Comparison of ENCODE assay signal across 20 mouse cellular contexts in genomic region chr4:138877731-138878130, GRCm38 (mm10). TPM values are rescaled to one million over a fixed set of nuclear protein-coding genes. Genes with fewer than 3 reads are reported as not detected.
DNase-seq lines count a peak whose midpoint lies in the region; ATAC-seq and TF ChIP-seq lines count a peak whose summit lies in the region.
"Had no signal": no experiment of that assay in that cellular context is flagged by ENCODE, and none has a peak within 500 bp of the region (broad histone marks: within the 10 kb centered on the region; RNA-seq: fewer than 3 reads in every experiment).

Gene Pla2g2e, plus strand, starts transcription at chr4:138877942.

- ATAC-seq in intestine, postnatal 0 days = peak; percentile 91
- no peak for ATAC-seq in forebrain, embryonic 14.5 days
- ATAC-seq: midbrain, embryonic 16.5 days; Patski had no signal

- H3K9me3 ChIP-seq in intestine, postnatal 0 days (ENCODE audit: control insufficient read depth) = no peaks in the 10 kb centered on the region
- H3K9me3 ChIP-seq in forebrain, embryonic 14.5 days (replicated peaks; ENCODE audit: control insufficient read depth, low read length) = no peaks in the 10 kb centered on the region
- H3K9me3 ChIP-seq: heart, embryonic 15.5 days; hindbrain, embryonic 15.5 days; liver, embryonic 13.5 days had no signal

- H3K36me3 ChIP-seq in intestine, postnatal 0 days (ENCODE audit: control insufficient read depth, insufficient read depth) = no peaks in the 10 kb centered on the region
- no peaks in the 10 kb centered on the region for H3K36me3 ChIP-seq in forebrain, embryonic 14.5 days (ENCODE audit: control insufficient read depth, insufficient read depth, low read length)
- H3K36me3 ChIP-seq: heart, embryonic 15.5 days; hindbrain, embryonic 15.5 days; liver, embryonic 13.5 days had no signal

- no peak within 1 kb of the TSS for H3K4me2 ChIP-seq in intestine, postnatal 0 days (replicated peaks; ENCODE audit: low read depth)
- no peak within 1 kb of the TSS for H3K4me2 ChIP-seq in forebrain, embryonic 14.5 days (ENCODE audit: low read length)
- H3K4me2 ChIP-seq: heart, embryonic 15.5 days; hindbrain, embryonic 15.5 days; liver, embryonic 13.5 days had no signal

- intact Hi-C loops in gastrocnemius, adult 2 months (cut with DNase I) = no loop called here

- no peaks in the 10 kb centered on the region for H3K4me1 ChIP-seq in intestine, postnatal 0 days (replicated peaks; ENCODE audit: control insufficient read depth, insufficient read depth, low read length)
- no peaks in the 10 kb centered on the region for H3K4me1 ChIP-seq in forebrain, embryonic 14.5 days (ENCODE audit: control insufficient read depth, insufficient read depth, low read length)
- H3K4me1 ChIP-seq: liver, embryonic 13.5 days had no signal

- 39% methylated on average over 4 of the region's 4 CpGs for WGBS in intestine, postnatal 0 days
- WGBS in forebrain, embryonic 14.5 days = 82% methylated on average over 4 of the region's 4 CpGs

- H3K27ac ChIP-seq in gastrocnemius, adult 2 months = peak within 1 kb of the TSS; percentile 49; the same call in 1 of the 2 replicates
- no peak within 1 kb of the TSS for H3K27ac ChIP-seq in intestine, postnatal 0 days (ENCODE audit: low read depth, low read length)
- H3K27ac ChIP-seq in forebrain, embryonic 14.5 days (ENCODE audit: low read depth, low read length) = no peak within 1 kb of the TSS
- H3K27ac ChIP-seq: heart, embryonic 15.5 days; hindbrain, embryonic 15.5 days; liver, embryonic 13.5 days had no signal

- no peak for TF ChIP-seq CTCF in gastrocnemius, adult 2 months (IDR thresholded peaks at IDR 0.05)
- no peak for TF ChIP-seq CTCF in intestine, postnatal 0 days (IDR thresholded peaks at IDR 0.05; ENCODE audit: low read depth)

- no peaks in the 10 kb centered on the region for H3K27me3 ChIP-seq in intestine, postnatal 0 days (replicated peaks; ENCODE audit: control insufficient read depth, insufficient read depth, low read length)
- no peaks in the 10 kb centered on the region for H3K27me3 ChIP-seq in forebrain, embryonic 14.5 days (replicated peaks; ENCODE audit: control insufficient read depth, insufficient read depth, low read length)
- H3K27me3 ChIP-seq: Patski had no signal

- DNase-seq in gastrocnemius, adult 2 months = peak; percentile 25
- no peak for DNase-seq in gastrocnemius, postnatal 10 days
- peak; percentile 76 for DNase-seq in 3134 (ENCODE audit: extremely low read depth, insufficient read length, low spot score)
- DNase-seq in Muller cell, postnatal 12 days (ENCODE audit: inconsistent ontology term) = peak; percentile 52
- DNase-seq in forebrain, embryonic 14.5 days (ENCODE audit: low spot score) = no peak
- no peak for DNase-seq in layer of hippocampus, adult 9-10 months (ENCODE audit: low spot score)
- DNase-seq in lung, postnatal 14 days = no peak
- DNase-seq: cerebellum, adult 11 months; kidney, adult 9 months; liver, embryonic 13.5 days had no signal

- no peak within 1 kb of the TSS for H3K9ac ChIP-seq in intestine, postnatal 0 days (ENCODE audit: low read depth, low read length)
- H3K9ac ChIP-seq in forebrain, embryonic 14.5 days (ENCODE audit: low read length) = no peak within 1 kb of the TSS
- H3K9ac ChIP-seq: heart, embryonic 15.5 days; hindbrain, embryonic 15.5 days; liver, embryonic 13.5 days had no signal

- H3K4me3 ChIP-seq in gastrocnemius, adult 2 months = no peak within 1 kb of the TSS
- H3K4me3 ChIP-seq in intestine, postnatal 0 days (ENCODE audit: low read depth, low read length) = no peak within 1 kb of the TSS
- H3K4me3 ChIP-seq in forebrain, embryonic 14.5 days (ENCODE audit: low read depth, low read length) = no peak within 1 kb of the TSS
- H3K4me3 ChIP-seq: heart, embryonic 15.5 days; hindbrain, embryonic 15.5 days; liver, embryonic 13.5 days had no signal

RNA-seq across cellular contexts. Expression of gene Pla2g2e, which starts in this region (rescaled TPM):
- not detected for total RNA-seq in gastrocnemius, adult 2 months (2021)
- total RNA-seq in gastrocnemius, postnatal 10 days (2021) = not detected
- 0.30 and 0.52 TPM in 2 replicates for polyA plus RNA-seq in intestine, postnatal 0 days (2015; fragmentation: Nextera tagmentation; extraction: Ambion mirVana)
- not detected in 2 replicates for polyA plus RNA-seq in forebrain, embryonic 14.5 days (2014; fragmentation: Nextera tagmentation; extraction: Ambion mirVana)
- total RNA-seq: gastrocnemius, postnatal 4 days; layer of hippocampus, adult 18-20 months; left cerebral cortex, postnatal 10 days; neutrophil, adult 5-6 weeks had no signal
- polyA plus RNA-seq: cortical plate, adult 2 months; heart, embryonic 15.5 days; hindbrain, embryonic 15.5 days; liver, embryonic 13.5 days; midbrain, embryonic 16.5 days; Patski had no signal

Comparison
In these comparisons a context has a peak if more than half of its experiments do, and no peak if none do; other contexts are left out.
1. Peak in DNase-seq and H3K27ac ChIP-seq in gastrocnemius, adult 2 months; RNA of the gene not detected or under 1 TPM.
2. Peak in ATAC-seq in intestine, postnatal 0 days; RNA of the gene not detected or under 1 TPM.
3. DNase-seq: peak in 3134 (single experiment) and Muller cell, postnatal 12 days (single experiment); none in gastrocnemius, postnatal 10 days (single experiment), forebrain, embryonic 14.5 days (single experiment), layer of hippocampus, adult 9-10 months (single experiment) and lung, postnatal 14 days (single experiment).